Mouse (Mus musculus): ENCODE measurements around the gene Rasgef1c. TPM values are rescaled to one million over a fixed set of nuclear protein-coding genes. Genes with fewer than 3 reads are reported as not detected.

Rasgef1c gene
- polyA plus RNA-seq, 1 experiment from 2014 or later, result 4.6 TPM

DNA sequence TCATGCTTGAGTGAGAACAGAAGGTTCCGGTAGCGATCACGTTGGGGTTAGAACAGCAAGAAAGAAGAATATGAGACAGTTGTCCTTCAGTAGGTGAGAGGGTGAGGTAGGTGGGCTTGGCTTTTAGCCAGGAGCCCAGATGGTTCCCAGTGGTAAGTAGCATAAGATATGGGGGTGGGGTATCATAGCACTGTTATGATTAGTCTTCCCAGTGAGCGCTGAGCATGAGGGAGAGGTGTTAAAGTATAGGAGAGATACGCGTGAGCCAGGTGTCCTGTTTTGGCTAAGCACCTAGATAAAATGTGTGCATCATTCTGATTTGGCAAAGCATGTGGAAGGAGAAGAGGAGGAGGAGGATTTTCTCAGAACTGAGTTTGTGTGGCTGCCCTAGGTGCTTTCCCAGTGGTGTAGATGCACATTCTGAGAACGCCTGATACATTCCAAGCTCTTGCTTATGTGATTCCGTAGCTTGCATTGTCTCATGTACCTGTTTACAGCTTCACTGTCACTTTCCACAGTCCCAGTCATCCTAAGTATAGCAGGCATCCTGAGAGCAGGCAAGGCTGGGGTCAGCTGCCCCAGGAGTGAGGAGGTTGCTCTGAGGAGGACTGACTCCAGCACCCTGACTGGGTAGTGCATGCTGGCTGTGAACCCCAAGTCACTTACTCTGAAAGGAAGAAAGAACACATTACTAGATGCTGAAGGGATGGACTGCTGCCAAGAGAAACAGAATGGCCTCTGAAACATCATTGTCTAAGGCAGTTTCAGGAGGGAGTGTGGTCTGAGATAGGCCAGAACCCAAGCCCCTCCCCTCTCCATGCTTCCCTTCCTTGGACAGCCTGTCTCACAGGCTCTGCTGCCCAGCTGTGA, 24.5 kb upstream of the Rasgef1c start:
- ATAC-seq (ENCODE audit: low FRiP score) (no peak), DNase-seq (ENCODE audit: low spot score) (no peak)
- H3K9me3 ChIP-seq (ENCODE audit: control insufficient read depth, low read length), result no peaks in the 10 kb centered on the region
- 88% methylated on average over 8 of the region's 8 CpGs for WGBS
- H3K9ac ChIP-seq (ENCODE audit: low read depth, low read length), result no peak overlapping the region
- no peak overlapping the region for H3K4me2 ChIP-seq (replicated peaks; ENCODE audit: low read depth, low read length)
- no peaks in the 10 kb centered on the region for H3K27me3 ChIP-seq (ENCODE audit: control insufficient read depth, insufficient read depth, low read length)
- no peak overlapping the region for H3K27ac ChIP-seq (ENCODE audit: low read depth, low read length)
- no peaks in the 10 kb centered on the region for H3K36me3 ChIP-seq (ENCODE audit: control insufficient read depth, insufficient read depth, low read length)
- H3K4me3 ChIP-seq (ENCODE audit: low read depth, low read length), result no peak overlapping the region
- H3K4me1 ChIP-seq (replicated peaks; ENCODE audit: control insufficient read depth, insufficient read depth, low read length), result no peaks in the 10 kb centered on the region

GRCm38 (mm10) chr11:49879950-49880642, 21.5 kb upstream of the Rasgef1c start:
- Histone ChIP-seq H3K4me1 (replicated peaks; ENCODE audit: control insufficient read depth, insufficient read depth, low read length) (no peaks in the 10 kb centered on the region), H3K27me3 (ENCODE audit: control insufficient read depth, insufficient read depth, low read length) (no peaks in the 10 kb centered on the region), H3K4me2 (replicated peaks; ENCODE audit: low read depth, low read length) (no peak overlapping the region), H3K36me3 (ENCODE audit: control insufficient read depth, insufficient read depth, low read length) (no peaks in the 10 kb centered on the region), H3K4me3 (ENCODE audit: low read depth, low read length) (no peak overlapping the region), H3K9ac (ENCODE audit: low read depth, low read length) (no peak overlapping the region), H3K27ac (ENCODE audit: low read depth, low read length) (no peak overlapping the region), H3K9me3 (ENCODE audit: control insufficient read depth, low read length) (no peaks in the 10 kb centered on the region)
- DNase-seq (ENCODE audit: low spot score) (no peak), ATAC-seq (ENCODE audit: low FRiP score) (no peak)
- WGBS, result 96% methylated on average over 3 of the region's 3 CpGs

GRCm38 (mm10) chr11:49883394-49883793, 18.2 kb upstream of the Rasgef1c start:
- Histone ChIP-seq H3K36me3 (ENCODE audit: control insufficient read depth, insufficient read depth, low read length) (no peaks in the 10 kb centered on the region), H3K27me3 (ENCODE audit: control insufficient read depth, insufficient read depth, low read length) (no peaks in the 10 kb centered on the region), H3K4me3 (ENCODE audit: low read depth, low read length) (no peak overlapping the region), H3K4me2 (replicated peaks; ENCODE audit: low read depth, low read length) (no peak overlapping the region), H3K9me3 (ENCODE audit: control insufficient read depth, low read length) (no peaks in the 10 kb centered on the region), H3K27ac (ENCODE audit: low read depth, low read length) (no peak overlapping the region), H3K4me1 (replicated peaks; ENCODE audit: control insufficient read depth, insufficient read depth, low read length) (no peaks in the 10 kb centered on the region), H3K9ac (ENCODE audit: low read depth, low read length) (no peak overlapping the region)
- 95% methylated on average over 3 of the region's 3 CpGs for WGBS
- ATAC-seq (ENCODE audit: low FRiP score) (no peak), DNase-seq (ENCODE audit: low spot score) (no peak)

DNA sequence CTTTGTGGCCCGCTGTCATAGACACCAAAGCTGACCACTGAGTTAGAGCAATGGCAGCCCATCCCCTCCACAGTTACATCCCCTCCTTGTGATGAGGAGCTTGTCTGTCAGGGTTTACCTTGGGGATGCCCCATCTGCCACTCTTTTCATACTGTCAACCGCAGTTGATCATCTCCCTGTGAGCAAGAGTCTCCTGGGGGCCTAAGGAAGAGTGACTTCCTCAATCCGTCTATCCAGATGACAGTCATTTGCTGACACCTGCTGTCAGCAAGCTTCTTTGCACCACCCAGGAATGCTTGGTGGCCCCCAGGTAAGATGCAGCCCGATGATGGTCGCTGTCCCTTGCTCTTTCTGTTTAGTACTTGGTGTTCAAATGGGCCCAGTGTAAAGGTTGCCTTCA, 13.2 kb upstream of the Rasgef1c start:
- Histone ChIP-seq H3K9me3 (ENCODE audit: control insufficient read depth, low read length) (no peaks in the 10 kb centered on the region), H3K27ac (ENCODE audit: low read depth, low read length) (no peak overlapping the region), H3K4me2 (replicated peaks; ENCODE audit: low read depth, low read length) (no peak overlapping the region), H3K4me3 (ENCODE audit: low read depth, low read length) (no peak overlapping the region), H3K36me3 (ENCODE audit: control insufficient read depth, insufficient read depth, low read length) (no peaks in the 10 kb centered on the region), H3K4me1 (replicated peaks; ENCODE audit: control insufficient read depth, insufficient read depth, low read length) (no peaks in the 10 kb centered on the region), H3K27me3 (ENCODE audit: control insufficient read depth, insufficient read depth, low read length) (no peaks in the 10 kb centered on the region), H3K9ac (ENCODE audit: low read depth, low read length) (no peak overlapping the region)
- ATAC-seq (ENCODE audit: low FRiP score), result no peak
- DNase-seq (ENCODE audit: low spot score), result no peak
- 78% methylated on average over 5 of the region's 5 CpGs for WGBS

- Histone ChIP-seq H3K9me3 (ENCODE audit: control insufficient read depth, low read length) (no peaks in the 10 kb centered on the region), H3K36me3 (ENCODE audit: control insufficient read depth, insufficient read depth, low read length) (no peaks in the 10 kb centered on the region), H3K9ac (ENCODE audit: low read depth, low read length) (no peak overlapping the region), H3K4me3 (ENCODE audit: low read depth, low read length) (no peak overlapping the region), H3K27ac (ENCODE audit: low read depth, low read length) (no peak overlapping the region), H3K27me3 (ENCODE audit: control insufficient read depth, insufficient read depth, low read length) (no peaks in the 10 kb centered on the region), H3K4me2 (replicated peaks; ENCODE audit: low read depth, low read length) (no peak overlapping the region), H3K4me1 (replicated peaks; ENCODE audit: control insufficient read depth, insufficient read depth, low read length) (no peaks in the 10 kb centered on the region)
- ATAC-seq (ENCODE audit: low FRiP score), result no peak
- WGBS, result 91% methylated on average over 5 of the region's 5 CpGs
- no peak for DNase-seq (ENCODE audit: low spot score)
These were observed 9.6 kb upstream of the Rasgef1c start for GRCm38 (mm10) chr11:49891993-49892392.

DNA sequence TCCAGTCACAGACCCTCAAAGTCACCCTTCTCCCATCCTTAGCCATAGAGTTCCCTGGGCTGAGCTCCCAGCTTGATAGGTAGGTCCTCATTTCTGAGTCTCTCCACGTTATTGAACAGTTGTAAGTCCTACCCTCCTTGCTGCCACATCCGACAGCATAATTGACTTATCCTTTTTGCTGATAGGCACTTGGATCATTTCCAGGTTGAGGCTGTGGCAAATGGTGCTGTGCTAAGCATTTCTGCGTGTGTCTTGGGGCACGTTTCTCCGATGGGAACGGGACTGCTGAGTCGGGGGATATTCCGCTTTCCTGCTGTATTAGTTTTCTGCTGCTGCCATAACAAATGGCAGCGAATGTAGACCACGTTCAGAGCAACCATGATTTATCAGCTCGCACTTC, 7.8 kb upstream of the Rasgef1c start:
- H3K4me1 ChIP-seq (replicated peaks; ENCODE audit: control insufficient read depth, insufficient read depth, low read length), result no peaks in the 10 kb centered on the region
- no peak overlapping the region for H3K9ac ChIP-seq (ENCODE audit: low read depth, low read length)
- H3K9me3 ChIP-seq (ENCODE audit: control insufficient read depth, low read length), result no peaks in the 10 kb centered on the region
- WGBS, result 83% methylated on average over 11 of the region's 11 CpGs
- no peak overlapping the region for H3K4me3 ChIP-seq (ENCODE audit: low read depth, low read length)
- no peak overlapping the region for H3K4me2 ChIP-seq (replicated peaks; ENCODE audit: low read depth, low read length)
- H3K27ac ChIP-seq (ENCODE audit: low read depth, low read length), result no peak overlapping the region
- H3K36me3 ChIP-seq (ENCODE audit: control insufficient read depth, insufficient read depth, low read length), result no peaks in the 10 kb centered on the region
- H3K27me3 ChIP-seq (ENCODE audit: control insufficient read depth, insufficient read depth, low read length), result no peaks in the 10 kb centered on the region
- DNase-seq (ENCODE audit: low spot score) (no peak), ATAC-seq (ENCODE audit: low FRiP score) (no peak)

GRCm38 (mm10) chr11:49895966-49896590, 5.6 kb upstream of the Rasgef1c start:
- Histone ChIP-seq H3K27ac (ENCODE audit: low read depth, low read length) (no peak overlapping the region), H3K4me2 (replicated peaks; ENCODE audit: low read depth, low read length) (no peak overlapping the region), H3K4me1 (replicated peaks; ENCODE audit: control insufficient read depth, insufficient read depth, low read length) (peaks cover under 1% of the 10 kb centered on the region), H3K9me3 (ENCODE audit: control insufficient read depth, low read length) (no peaks in the 10 kb centered on the region), H3K27me3 (ENCODE audit: control insufficient read depth, insufficient read depth, low read length) (peaks cover 4% of the 10 kb centered on the region; the same call in 1 of the 2 replicates), H3K36me3 (ENCODE audit: control insufficient read depth, insufficient read depth, low read length) (no peaks in the 10 kb centered on the region), H3K9ac (ENCODE audit: low read depth, low read length) (no peak overlapping the region), H3K4me3 (ENCODE audit: low read depth, low read length) (no peak overlapping the region)
- ATAC-seq (ENCODE audit: low FRiP score) (no peak), DNase-seq (ENCODE audit: low spot score) (no peak)
- WGBS, result 57% methylated on average over 6 of the region's 6 CpGs

DNA sequence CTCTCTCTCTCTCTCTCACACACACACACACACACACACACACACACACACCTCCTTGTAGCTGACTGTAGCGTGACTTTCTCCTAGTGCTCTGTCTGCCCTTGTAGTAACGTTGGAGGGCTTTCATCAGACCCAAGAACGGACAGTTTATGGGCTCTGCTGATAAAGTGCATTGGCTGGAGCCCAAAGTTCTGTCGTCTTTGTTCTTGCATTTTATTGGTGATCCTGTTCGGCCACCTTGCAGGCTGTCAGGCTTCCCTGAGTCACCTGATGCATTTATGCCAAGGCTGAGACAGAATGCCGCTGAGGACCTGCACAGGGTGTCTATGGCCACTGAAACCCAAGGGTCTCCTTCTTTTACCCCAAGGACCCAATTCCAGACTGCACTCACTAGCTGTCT, 1.6 kb upstream of the Rasgef1c start:
- Histone ChIP-seq H3K36me3 (ENCODE audit: control insufficient read depth, insufficient read depth, low read length) (no peaks in the 10 kb centered on the region), H3K4me1 (replicated peaks; ENCODE audit: control insufficient read depth, insufficient read depth, low read length) (peaks cover 5% of the 10 kb centered on the region), H3K27me3 (ENCODE audit: control insufficient read depth, insufficient read depth, low read length) (peaks cover 18% of the 10 kb centered on the region), H3K4me2 (replicated peaks; ENCODE audit: low read depth, low read length) (no peak overlapping the region), H3K9me3 (ENCODE audit: control insufficient read depth, low read length) (no peaks in the 10 kb centered on the region), H3K27ac (ENCODE audit: low read depth, low read length) (no peak overlapping the region), H3K9ac (ENCODE audit: low read depth, low read length) (no peak overlapping the region), H3K4me3 (ENCODE audit: low read depth, low read length) (no peak overlapping the region)
- DNase-seq (ENCODE audit: low spot score) (no peak), ATAC-seq (ENCODE audit: low FRiP score) (no peak)
- 80% methylated on average over 6 of the region's 6 CpGs for WGBS
